Mouse (Mus musculus) liver, postnatal 0 days (tissue): ENCODE measurements at regions not wholly inside any gene's neighbourhood (a gene's known extent, or its start where the extent isn't known, plus 50 kb on each side); places are given as distances from the start of the nearest gene placed in this dataset.

Experiments
- CTCF ChIP-seq: sonication (generic); IDR thresholded peaks from 2 replicates; pipeline ENCODE4 v1.5.1; 2016; ENCODE audit warnings: antibody characterized with exemption, low read depth
- EP300 ChIP-seq: IDR thresholded peaks from 2 replicates; pipeline ENCODE4 v1.6.1; 2016; ENCODE audit warnings: antibody characterized with exemption, low read depth, mild to moderate bottlenecking

DNA sequence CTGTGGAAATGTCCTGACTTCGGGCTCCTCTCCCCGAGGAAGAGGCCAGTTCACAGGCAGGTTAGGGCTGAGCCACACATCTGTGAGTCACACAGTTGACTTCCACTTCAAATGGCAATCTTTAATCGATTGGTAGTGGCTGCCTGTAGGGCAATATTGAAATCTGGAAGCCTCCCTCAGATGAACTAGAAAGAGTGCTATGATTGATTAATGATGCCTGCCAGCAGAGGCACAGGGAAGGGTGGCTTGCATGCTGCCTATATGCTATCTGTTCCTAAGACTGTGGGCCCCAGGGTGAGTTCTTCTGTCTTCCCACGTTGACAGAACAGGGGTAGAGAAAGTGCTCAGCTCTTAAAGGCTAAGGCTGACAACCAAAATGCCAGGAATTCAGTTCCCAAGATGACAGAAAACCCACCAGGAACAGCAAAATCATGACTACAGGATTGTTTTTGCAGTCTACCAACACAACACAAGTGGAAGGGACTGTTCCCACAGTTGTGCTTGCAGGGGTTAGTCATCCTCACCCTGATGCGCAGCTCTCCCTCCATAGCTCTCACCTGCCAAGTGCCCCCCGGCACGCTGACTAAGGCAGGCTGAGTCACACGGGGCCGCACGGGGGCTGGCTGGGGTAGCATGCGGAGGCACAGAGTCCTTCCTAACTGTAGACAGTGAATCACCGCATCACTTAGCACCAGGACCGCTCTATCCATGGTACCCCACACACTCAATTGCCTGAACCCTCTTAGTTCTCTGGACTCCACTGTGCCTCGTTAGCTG lies 81.4 kb upstream of the Smad3 start:
- TF ChIP-seq CTCF (no peak), EP300 (no peak)
